Mouse (Mus musculus) cerebellum, adult (tissue): ENCODE data around the gene Snrk.
A peak's percentile ranks its signal among the peaks of the same experiment; 100 is the strongest.
"Not testable (repeated sequence)": the region's sequence is repeated elsewhere in the genome, so short reads cannot be mapped to it uniquely, and the experiment has no call there.

Experiments used
- ATAC-seq: cut with Nextera tagmentation; 2 replicates; pipeline ENCODE4 v1.9.2; 2017; ENCODE audit warnings: mild to moderate bottlenecking, moderate library complexity, mixed read lengths; ENCODE audit not compliant: insufficient number of reproducible peaks, low FRiP score, low TSS enrichment

Snrk gene

DNA sequence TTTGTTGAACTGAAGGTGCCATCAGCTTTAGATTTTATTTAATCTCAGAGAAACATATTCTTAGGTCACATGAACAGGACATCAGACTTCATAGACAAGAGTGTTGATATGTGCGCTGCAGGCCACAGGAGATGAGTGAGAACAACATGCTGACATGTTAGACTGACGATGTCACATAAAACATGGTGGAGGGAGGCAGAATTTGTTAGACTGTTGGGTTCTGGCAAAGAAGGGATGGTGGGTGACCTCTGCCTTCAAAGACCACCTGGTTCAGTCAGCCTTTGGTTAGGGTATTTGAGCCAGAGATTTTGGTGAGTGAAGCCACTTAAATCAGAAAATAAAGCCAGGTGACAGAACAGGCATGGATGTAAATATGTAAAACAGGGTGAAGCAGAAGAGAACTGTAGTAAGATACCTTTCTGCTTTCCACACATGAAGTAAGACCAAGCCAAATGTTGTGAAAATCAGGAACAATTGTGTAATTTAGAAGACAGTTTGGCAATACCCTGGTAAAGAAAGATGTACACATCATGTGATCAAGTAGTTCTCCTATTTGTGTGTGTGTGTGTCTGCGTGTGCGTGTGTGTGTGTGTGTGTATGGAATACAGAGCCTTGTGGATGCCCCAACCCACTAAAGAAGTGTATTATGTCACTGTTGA is 21.4 kb downstream of the Snrk start:
- ATAC-seq: no peak

DNA sequence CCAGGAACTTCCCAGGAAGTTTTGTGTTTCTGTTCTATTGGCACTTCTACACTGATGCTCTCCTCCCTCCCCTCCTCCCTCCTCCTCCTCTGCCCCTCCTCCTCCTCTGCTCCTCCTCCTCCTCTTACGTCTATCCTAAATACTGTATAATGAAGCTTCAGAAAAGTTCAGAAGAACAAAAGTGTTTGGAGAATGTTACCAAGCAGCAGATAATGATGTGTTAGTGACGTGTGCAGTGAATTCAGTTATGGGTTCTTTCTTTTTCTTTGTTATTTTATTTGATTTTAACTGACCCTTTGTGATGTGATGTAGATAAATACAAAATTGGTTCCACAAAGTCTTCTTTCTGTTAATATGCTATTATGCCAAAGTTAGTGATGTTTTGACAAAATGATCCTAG is 22.2 kb downstream of the Snrk start:
- no peak for ATAC-seq

DNA sequence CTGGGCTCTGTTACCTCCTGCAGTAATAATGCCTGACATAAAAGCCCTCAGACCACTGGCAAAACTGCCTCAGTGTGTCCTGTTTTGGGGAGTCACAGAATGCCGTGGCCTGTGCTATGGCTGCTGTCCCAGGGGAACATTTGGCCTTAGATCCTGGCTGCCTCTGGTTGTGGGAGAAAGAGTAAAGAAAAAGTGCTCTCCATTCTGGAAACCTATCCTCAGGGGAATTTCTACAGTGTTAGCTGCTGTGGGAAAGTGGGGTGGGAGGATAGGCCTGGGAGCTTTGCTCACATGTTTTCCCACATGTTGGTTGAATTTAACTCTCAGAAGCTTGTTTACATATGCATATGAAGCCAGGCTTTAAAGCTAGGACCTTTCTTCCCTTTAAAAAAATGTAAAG is 26.2 kb downstream of the Snrk start:
- no peak for ATAC-seq

DNA sequence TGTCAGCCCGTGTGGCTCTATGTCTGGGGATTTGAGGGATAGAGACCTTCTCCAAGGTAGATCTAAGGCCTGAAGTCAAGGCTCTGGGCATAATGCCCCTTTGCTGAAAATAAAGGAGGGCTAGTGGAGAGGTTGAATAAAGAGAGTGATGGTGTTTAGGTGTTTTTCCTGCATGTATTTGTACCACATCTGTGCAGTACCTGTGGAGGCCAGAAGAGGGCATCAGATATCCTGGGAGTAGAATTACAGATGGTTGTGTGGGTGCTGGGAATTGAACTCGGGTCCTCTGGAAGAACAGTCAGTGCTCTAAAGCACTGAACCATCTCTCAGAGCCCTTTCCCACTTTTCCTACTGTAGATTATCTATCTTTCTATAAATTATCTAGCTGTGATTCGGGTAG is 27.7 kb downstream of the Snrk start:
- ATAC-seq: no peak

DNA sequence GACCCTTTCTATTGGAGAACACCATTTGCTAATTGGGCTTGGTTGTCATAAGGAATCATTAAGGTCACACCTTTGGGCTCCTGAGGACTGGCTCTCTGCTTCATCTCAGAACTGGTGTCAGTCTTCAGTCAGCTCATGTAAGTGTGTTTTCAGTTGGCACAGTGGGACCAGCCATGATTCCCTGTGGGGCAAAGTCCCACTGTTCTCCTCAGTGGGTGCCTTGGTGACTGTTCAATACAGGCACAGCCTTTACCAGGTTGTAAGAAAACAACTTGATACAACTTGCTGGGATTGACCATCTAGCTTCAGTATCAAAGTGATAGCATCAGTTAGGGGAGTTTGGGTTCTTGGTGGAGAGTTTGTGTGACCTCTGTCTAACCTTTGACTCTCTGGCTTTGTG is 28.6 kb downstream of the Snrk start:
- ATAC-seq: no peak

DNA sequence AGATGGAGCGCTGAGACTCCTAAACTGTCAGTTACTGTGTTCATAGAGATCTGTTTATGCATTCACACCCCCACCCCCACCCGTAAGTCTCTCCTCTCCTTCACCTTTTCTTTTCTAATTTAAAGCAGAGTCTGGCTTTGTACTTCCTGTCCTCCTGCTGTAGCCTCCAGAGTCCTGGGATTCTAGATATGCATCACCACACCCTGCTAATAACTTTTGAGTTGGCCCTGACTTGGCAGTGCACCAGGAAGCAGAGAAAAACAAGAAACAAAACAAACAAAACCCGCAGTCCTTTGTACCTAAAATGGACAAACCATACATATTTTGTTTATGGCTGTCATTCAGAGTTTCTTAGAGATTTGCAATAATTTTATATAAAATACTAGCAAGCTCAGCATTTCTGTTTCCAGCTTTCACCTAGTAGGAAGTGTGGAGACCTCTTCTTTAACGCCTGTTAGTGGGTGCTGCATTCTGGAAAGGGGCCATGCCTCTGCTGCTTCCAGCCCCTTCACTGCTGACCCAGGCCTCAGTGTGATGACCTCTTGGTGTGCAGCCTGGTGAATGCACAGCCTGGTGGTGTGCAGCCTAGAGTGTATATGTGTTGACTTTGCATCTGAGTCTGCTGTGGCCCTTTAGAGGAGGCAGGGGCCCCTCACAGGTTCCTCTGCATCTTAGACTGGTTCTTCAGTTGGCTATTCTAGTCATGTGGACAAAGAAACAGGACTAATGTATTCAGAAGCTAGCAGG is 29.2 kb downstream of the Snrk start:
- ATAC-seq: no peak

GRCm38 (mm10) chr9:122148356-122148755 is 31.3 kb downstream of the Snrk start:
- ATAC-seq: no peak

DNA sequence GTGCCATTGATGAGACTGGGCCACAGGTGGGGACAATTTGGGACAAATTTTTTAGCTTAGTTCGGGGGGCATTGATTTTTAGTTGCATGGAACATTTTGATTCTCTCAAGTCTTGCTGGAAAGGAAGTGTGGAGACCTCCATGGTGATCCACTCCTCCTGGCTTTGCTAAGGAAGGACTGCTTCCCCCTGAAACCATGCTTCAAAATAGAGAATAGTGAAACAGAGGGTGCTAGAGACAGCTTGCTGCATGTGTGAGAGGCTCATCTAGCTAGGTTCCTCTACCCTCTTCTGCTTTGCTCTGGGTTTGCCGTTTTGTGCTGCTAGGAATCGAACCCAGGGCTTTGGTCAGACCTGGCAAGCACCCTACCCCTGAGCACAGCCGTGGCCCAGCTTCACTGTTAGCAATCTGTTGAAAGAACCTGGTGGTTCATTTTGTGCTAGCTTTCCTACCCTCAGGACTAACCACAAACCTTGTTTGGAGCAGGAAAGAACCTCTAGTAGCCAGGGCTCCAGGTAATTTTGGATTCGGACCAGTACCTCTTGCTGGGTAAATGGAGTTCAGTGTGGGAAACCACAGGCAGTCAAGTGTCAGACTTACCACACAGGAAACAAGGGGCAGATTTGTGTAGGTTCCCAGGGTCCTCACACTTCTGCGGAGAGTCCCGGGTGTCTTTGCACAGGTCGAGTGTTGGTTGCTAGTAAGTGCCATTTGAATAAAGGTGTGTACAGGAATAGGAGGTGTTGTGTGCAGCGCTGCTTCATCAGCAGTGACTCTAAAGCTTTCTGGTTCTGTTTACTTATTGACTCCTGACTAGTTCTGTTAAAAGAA is 33.1 kb downstream of the Snrk start:
- ATAC-seq: no peak; the same call in 1 of the 2 replicates

DNA sequence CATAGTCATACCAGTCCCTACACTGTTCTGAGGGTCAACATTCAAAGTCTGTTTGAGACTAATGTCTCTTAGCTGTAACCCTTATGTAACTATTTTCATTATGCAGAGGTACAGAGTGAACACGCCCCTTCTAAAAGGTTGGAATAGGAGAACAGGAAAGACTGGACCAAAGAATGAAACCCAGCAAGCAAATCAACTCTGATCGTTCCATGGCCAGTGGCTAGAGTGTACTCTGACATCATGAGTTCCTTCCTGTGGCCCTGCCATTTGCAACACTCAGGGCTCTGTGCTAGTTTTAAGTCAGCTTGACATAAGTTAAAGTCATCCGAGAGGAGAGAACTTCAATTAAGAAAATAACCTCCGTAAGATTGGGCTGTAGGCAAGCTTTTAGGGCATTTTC is 35.0 kb downstream of the Snrk start:
- no peak for ATAC-seq

- no peak for ATAC-seq
These were observed 35.4 kb downstream of the Snrk start for GRCm38 (mm10) chr9:122152501-122152900.

DNA sequence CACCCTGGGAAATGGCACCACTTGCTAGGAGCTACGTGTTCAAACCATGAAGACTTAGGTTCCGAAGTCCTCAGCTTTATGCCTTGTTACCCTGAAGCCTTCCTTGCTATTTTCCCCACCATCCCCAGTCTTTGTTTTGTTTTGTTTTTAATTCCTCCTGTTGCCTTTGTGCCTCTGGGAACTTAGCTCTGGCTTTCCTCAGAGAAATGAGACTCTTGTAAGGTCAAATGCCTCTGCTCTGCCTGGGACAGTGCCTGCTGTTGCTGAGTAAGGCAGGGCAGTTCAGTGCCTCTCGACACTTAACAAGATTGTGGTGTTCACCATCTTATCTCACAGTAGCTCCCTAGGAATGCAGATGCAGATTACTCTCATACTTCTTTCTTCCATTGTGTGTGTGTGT is 36.4 kb downstream of the Snrk start:
- no peak for ATAC-seq

DNA sequence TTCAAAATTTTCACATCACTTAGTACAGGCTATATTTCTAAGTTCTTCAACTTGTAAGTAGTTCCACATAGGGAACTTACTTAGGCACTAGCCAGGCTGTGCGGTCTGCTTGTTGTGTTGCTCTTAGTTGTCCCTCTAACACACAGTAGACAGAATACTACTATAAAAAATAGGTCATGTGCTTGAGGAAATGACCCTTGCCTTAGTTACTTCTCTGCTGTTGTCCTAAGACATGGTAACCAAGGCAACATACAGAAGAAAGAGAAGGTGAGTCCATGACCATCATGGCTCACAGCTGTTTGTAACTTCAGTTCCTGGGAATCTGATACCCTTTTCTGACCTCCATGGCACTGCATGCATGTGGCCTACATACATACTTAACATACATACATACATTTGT is 38.1 kb downstream of the Snrk start:
- ATAC-seq: no peak

DNA sequence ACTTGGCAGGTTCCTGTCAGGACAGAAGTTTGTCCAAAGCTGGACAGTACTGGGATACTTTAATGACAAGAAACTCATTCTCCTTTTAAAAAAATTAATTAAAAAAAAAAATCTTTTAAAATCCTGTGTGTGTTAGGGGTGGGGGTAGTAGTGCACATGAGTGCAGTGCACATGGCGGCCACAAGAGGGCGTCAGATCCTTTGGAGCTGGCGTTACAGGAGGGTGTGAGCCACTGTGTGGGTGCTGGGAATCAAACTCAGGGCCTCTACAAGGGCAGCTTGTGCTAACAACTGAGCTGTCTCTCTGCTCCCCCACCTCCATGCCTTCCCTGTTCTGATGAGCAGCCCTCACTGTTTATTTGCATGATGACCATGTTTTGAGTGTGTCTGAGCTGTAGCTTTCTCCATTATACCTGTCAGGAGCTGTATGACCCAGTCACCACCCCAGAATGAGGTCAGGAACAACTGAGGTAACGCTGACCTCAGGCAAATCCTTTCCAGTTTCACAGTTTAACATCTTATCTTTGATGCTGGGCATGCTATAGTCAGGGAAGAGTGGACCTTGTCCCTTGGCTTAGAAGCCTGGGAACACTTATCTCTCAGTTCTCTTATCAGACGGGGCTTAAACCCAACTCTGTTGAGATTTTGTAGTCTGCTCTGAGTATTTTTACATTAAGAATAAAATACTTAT is 39.5 kb downstream of the Snrk start:
- no peak for ATAC-seq

DNA sequence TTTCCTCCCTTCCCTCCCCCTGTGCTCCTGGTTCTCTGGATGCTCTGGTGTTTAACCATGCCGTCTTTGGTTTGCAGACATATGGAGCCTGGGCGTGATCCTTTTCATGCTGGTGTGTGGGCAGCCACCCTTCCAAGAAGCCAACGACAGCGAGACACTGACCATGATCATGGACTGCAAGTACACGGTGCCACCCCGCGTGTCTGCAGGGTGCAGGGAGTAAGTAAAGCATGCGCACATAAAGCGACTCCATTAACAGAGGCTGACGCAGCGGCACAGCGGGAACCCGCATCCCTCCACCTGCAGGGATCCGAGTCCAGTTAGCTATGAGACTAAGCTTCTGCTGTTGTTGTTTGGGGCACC is 40.0 kb downstream of the Snrk start:
- peak; percentile 26; the same call in 1 of the 2 replicates for ATAC-seq

- no peak for ATAC-seq
These were observed 47.5 kb downstream of the Snrk start for GRCm38 (mm10) chr9:122164535-122164934.

GRCm38 (mm10) chr9:122167719-122168118 is 50.7 kb downstream of the Snrk start:
- not testable (repeated sequence) for ATAC-seq

DNA sequence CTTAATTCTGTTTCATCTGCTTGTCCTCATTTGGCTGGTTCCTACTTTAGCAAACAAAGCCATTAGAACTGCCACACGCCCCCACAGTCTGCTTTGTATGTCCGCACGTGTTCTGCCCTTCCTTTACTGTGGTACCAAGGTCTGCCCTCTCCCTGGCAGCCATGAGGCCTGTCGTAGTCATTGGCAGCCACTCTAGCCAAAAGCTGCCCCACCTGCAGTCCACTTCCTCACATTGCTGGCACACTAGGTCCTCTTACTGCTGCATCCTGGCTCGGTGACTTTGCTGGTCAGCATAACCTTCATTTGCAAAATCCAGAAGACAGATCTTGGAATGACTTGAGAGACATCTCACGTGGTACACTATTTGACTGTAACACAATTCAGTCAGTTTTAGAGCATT is 52.8 kb downstream of the Snrk start:
- ATAC-seq: peak; percentile 73

DNA sequence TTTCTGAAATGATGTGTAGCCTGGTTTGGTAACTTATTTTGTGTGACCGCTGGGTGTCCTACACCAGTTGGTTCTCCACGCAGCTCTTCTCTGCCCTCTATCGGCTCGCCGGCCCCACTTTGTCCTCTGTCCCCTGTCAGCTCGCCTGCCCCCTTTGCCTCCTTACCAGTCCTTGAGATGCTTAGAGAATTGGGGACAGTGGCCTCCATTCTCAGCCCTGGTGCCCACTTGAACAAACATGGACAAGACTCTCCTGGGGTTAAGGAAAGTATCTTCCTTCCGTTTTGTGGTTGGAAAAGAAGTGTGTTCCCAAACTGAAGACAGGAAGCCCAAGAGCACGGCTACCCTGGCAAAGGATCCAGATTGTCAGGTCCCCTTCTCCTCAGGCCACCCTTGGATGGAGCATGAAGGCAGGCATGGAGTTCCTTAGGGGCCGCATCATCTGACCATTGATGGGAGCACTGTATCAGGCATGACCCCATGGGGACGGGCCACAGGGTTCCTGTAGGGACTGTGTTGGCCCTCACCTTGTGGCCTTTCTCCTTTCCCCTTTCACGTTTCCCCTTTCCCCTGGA is 55.6 kb downstream of the Snrk start:
- no peak for ATAC-seq

GRCm38 (mm10) chr9:122173405-122174233 is 56.6 kb downstream of the Snrk start:
- ATAC-seq: no peak

- ATAC-seq: no peak
These were observed 57.7 kb downstream of the Snrk start for GRCm38 (mm10) chr9:122174723-122175122.
